Mouse (Mus musculus): ENCODE measurements around the gene Tap2. TPM values are rescaled to one million over a fixed set of nuclear protein-coding genes. Genes with fewer than 3 reads are reported as not detected.
A peak's percentile ranks its signal among the peaks of the same experiment; 100 is the strongest.
"Not testable (repeated sequence)": the region's sequence is repeated elsewhere in the genome, so short reads cannot be mapped to it uniquely, and the experiment has no call there.

Gene Tap2
- total RNA-seq, 2 experiments from 2014 or later = 4.3 to 5.1 TPM

GRCm38 (mm10) chr17:34213936-34214335, 10.6 kb downstream of the Tap2 start:
- no peak for DNase-seq

- DNase-seq = no peak
These were observed 11.8 kb downstream of the Tap2 start for GRCm38 (mm10) chr17:34215176-34215575.

- no peak for DNase-seq
These were observed 14.0 kb downstream of the Tap2 start for GRCm38 (mm10) chr17:34217216-34217928.

GRCm38 (mm10) chr17:34217986-34218385, 14.7 kb downstream of the Tap2 start:
- no peak for DNase-seq

GRCm38 (mm10) chr17:34218675-34219074, 15.3 kb downstream of the Tap2 start:
- DNase-seq = peak; percentile 72

GRCm38 (mm10) chr17:34219096-34219495, 15.8 kb downstream of the Tap2 start:
- not testable (repeated sequence) for DNase-seq

GRCm38 (mm10) chr17:34219801-34220200, 16.5 kb downstream of the Tap2 start:
- DNase-seq = not testable (repeated sequence)

- DNase-seq = not testable (repeated sequence)
These were observed 17.1 kb downstream of the Tap2 start for GRCm38 (mm10) chr17:34220401-34220800.

- no peak for DNase-seq
These were observed 21.5 kb downstream of the Tap2 start for GRCm38 (mm10) chr17:34224816-34225215.

- DNase-seq = no peak
These were observed 22.1 kb downstream of the Tap2 start for GRCm38 (mm10) chr17:34225426-34225825.

- not testable (repeated sequence) for DNase-seq
These were observed 22.6 kb downstream of the Tap2 start for GRCm38 (mm10) chr17:34225911-34226310.

GRCm38 (mm10) chr17:34230971-34231370, 27.6 kb downstream of the Tap2 start:
- not testable (repeated sequence) for DNase-seq

GRCm38 (mm10) chr17:34232021-34232420, 28.7 kb downstream of the Tap2 start:
- not testable (repeated sequence) for DNase-seq

GRCm38 (mm10) chr17:34234926-34235325, 31.6 kb downstream of the Tap2 start:
- peak; percentile 66 for DNase-seq

GRCm38 (mm10) chr17:34236691-34237090, 33.4 kb downstream of the Tap2 start:
- DNase-seq = no peak

GRCm38 (mm10) chr17:34237741-34238140, 34.4 kb downstream of the Tap2 start:
- no peak for DNase-seq

- DNase-seq = no peak
These were observed 35.4 kb downstream of the Tap2 start, which contains the start of gene H2-Ob for GRCm38 (mm10) chr17:34238706-34239105. Gene H2-Ob, plus strand, starts transcription at chr17:34238903.

- no peak for DNase-seq
These were observed 36.3 kb downstream of the Tap2 start for GRCm38 (mm10) chr17:34239601-34240041.

GRCm38 (mm10) chr17:34240366-34240765, 37.0 kb downstream of the Tap2 start:
- DNase-seq = no peak

GRCm38 (mm10) chr17:34240916-34241315, 37.6 kb downstream of the Tap2 start:
- DNase-seq = no peak

GRCm38 (mm10) chr17:34244656-34245055, 41.3 kb downstream of the Tap2 start:
- no peak for DNase-seq

GRCm38 (mm10) chr17:34247047-34247446, 43.7 kb downstream of the Tap2 start:
- no peak for DNase-seq

- no peak for DNase-seq
These were observed 45.4 kb downstream of the Tap2 start for GRCm38 (mm10) chr17:34248764-34249163.

- no peak for DNase-seq
These were observed 46.0 kb downstream of the Tap2 start for GRCm38 (mm10) chr17:34249361-34249760.
